Mouse (Mus musculus): ENCODE results near the gene Gnb3.

GRCm38 (mm10) chr6:124796200-124796599 is 43.9 kb downstream of the Gnb3 start:
- no peak for TF ChIP-seq POLR2A (IDR thresholded peaks at IDR 0.05; ENCODE audit: borderline replicate concordance, control insufficient read depth, low read depth, low read length)
- no peak for TF ChIP-seq CTCF (IDR thresholded peaks at IDR 0.05; ENCODE audit: control insufficient read depth, insufficient read depth, low read length)

Measured in bone marrow, adult 2 months (tissue).